Mouse (Mus musculus): Measurements from ENCODE around the gene Ccz1. TPM values are rescaled to one million over a fixed set of nuclear protein-coding genes. Genes with fewer than 3 reads are reported as not detected.

The Ccz1 gene
- polyA plus RNA-seq, 1 experiment from 2014 or later, result 93.1 TPM

DNA sequence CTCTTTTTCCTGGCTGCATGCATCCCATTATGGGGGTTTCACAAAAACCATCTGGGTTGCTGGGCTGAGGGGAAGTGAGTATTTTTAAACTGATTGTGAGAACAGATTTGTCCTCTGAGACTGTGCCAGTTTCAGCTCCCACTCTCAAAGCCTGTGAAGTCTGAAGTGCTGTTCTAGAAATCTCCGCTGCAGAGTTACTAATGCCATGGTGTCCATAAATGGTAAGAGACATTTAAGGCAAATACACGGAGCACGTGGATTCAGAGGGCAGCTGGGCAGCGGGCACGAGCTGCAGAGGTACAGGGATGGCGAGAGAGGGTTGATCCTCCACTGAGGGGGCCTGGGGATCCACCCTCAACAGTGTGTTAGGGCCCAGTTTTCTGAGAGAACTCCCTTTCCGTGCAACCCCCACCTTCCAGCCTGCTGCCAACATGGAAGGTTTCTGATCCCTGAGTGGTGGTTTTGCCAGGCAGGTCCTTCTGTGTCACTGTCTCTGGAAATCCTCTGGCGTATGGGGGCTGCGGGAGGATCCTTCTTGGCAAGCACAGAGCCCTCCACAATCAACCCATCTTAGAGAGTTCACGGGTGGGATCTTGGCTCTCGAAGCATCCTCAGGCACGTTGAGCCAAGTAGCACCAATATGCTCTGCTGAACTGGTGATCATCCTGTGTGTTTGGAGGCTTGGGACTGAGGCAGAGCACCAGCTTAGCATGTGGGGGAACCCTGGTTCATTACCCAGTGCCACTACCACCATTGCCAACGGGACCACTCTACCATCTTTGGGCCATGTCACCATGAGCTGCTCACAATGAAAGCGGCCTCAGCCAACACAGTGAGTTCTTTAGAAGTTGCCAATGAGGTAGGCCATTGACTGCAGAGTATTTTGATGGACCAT is 71.2 kb downstream of the Ccz1 start:
- Histone ChIP-seq H3K36me3 (ENCODE audit: control insufficient read depth, insufficient read depth, low read length) (no peaks in the 10 kb centered on the region), H3K4me1 (replicated peaks; ENCODE audit: control insufficient read depth, insufficient read depth, low read length) (no peaks in the 10 kb centered on the region), H3K9me3 (ENCODE audit: control insufficient read depth, low read length) (0 out of 2 replicates have a peak, but pooled peaks cover 2% of the 10 kb centered on the region), H3K4me3 (ENCODE audit: low read depth, low read length) (no peak overlapping the region), H3K9ac (ENCODE audit: low read depth, low read length) (no peak overlapping the region), H3K27ac (ENCODE audit: low read depth, low read length) (no peak overlapping the region), H3K4me2 (no peak overlapping the region), H3K27me3 (replicated peaks; ENCODE audit: control insufficient read depth, insufficient read depth, low read length) (no peaks in the 10 kb centered on the region)
- DNase-seq (ENCODE audit: low spot score), result no peak
- 85% methylated on average over 14 of the region's 14 CpGs for WGBS
- ATAC-seq (replicated peaks; ENCODE audit: low FRiP score), result no peak

GRCm38 (mm10) chr5:143941588-143941987 is 73.1 kb downstream of the Ccz1 start:
- H3K36me3 ChIP-seq (ENCODE audit: control insufficient read depth, insufficient read depth, low read length), result no peaks in the 10 kb centered on the region
- H3K27ac ChIP-seq (ENCODE audit: low read depth, low read length), result no peak overlapping the region
- H3K4me1 ChIP-seq (replicated peaks; ENCODE audit: control insufficient read depth, insufficient read depth, low read length), result no peaks in the 10 kb centered on the region; the same call in 1 of the 2 replicates
- no peak for DNase-seq (ENCODE audit: low spot score)
- no peak for ATAC-seq (replicated peaks; ENCODE audit: low FRiP score)
- 22% methylated on average over 10 of the region's 10 CpGs for WGBS
- no peaks in the 10 kb centered on the region for H3K27me3 ChIP-seq (replicated peaks; ENCODE audit: control insufficient read depth, insufficient read depth, low read length)
- no peak overlapping the region for H3K4me3 ChIP-seq (ENCODE audit: low read depth, low read length)
- H3K9me3 ChIP-seq (ENCODE audit: control insufficient read depth, low read length), result 0 out of 2 replicates have a peak, but pooled peaks cover 2% of the 10 kb centered on the region
- no peak overlapping the region for H3K4me2 ChIP-seq
- H3K9ac ChIP-seq (ENCODE audit: low read depth, low read length), result no peak overlapping the region

Other genes starting within 250 kb of the Ccz1 start
- gene Eif2ak1, start 197.1 kb downstream of the Ccz1 start, polyA plus RNA-seq (2014; fragmentation: Nextera tagmentation; extraction: Ambion mirVana), result 82.6 and 83.6 TPM in 2 replicates
- gene Ankrd61, start 117.2 kb downstream of the Ccz1 start, polyA plus RNA-seq (2014; fragmentation: Nextera tagmentation; extraction: Ambion mirVana), result 0.19 and 0.22 TPM in 2 replicates
- gene Aimp2, start 105.0 kb downstream of the Ccz1 start, polyA plus RNA-seq (2014; fragmentation: Nextera tagmentation; extraction: Ambion mirVana), result 126 and 130 TPM in 2 replicates
- gene Pms2, start 104.9 kb downstream of the Ccz1 start, polyA plus RNA-seq (2014; fragmentation: Nextera tagmentation; extraction: Ambion mirVana), result 27.0 and 30.9 TPM in 2 replicates
- 0.41 and 0.70 TPM in 2 replicates for gene Gm42421, start 86.7 kb downstream of the Ccz1 start, polyA plus RNA-seq (2014; fragmentation: Nextera tagmentation; extraction: Ambion mirVana)
- 0.34 TPM in 2 replicates for gene Rsph10b, start 81.8 kb downstream of the Ccz1 start, polyA plus RNA-seq (2014; fragmentation: Nextera tagmentation; extraction: Ambion mirVana)
- gene Ocm, start 11.8 kb upstream of the Ccz1 start, polyA plus RNA-seq (2014; fragmentation: Nextera tagmentation; extraction: Ambion mirVana), result not detected in 2 replicates
- 4.9 and 5.7 TPM in 2 replicates for gene Lmtk2, start 85.6 kb upstream of the Ccz1 start, polyA plus RNA-seq (2014; fragmentation: Nextera tagmentation; extraction: Ambion mirVana)
- gene Bhlha15, start 175.4 kb upstream of the Ccz1 start, polyA plus RNA-seq (2014; fragmentation: Nextera tagmentation; extraction: Ambion mirVana), result 1.3 and 1.6 TPM in 2 replicates
- 7.5 and 8.9 TPM in 2 replicates for gene Tecpr1, start 208.7 kb upstream of the Ccz1 start, polyA plus RNA-seq (2014; fragmentation: Nextera tagmentation; extraction: Ambion mirVana)
- gene Bri3, start 229.6 kb upstream of the Ccz1 start, polyA plus RNA-seq (2014; fragmentation: Nextera tagmentation; extraction: Ambion mirVana), result 59.2 and 61.0 TPM in 2 replicates

All from liver, embryonic 11.5 days (tissue).